Mouse (Mus musculus): ENCODE measurements at regions not wholly inside any gene's neighbourhood (a gene's known extent, or its start where the extent isn't known, plus 50 kb on each side); places are given as distances from the start of the nearest gene placed in this dataset.
"Not testable (repeated sequence)": the region's sequence is repeated elsewhere in the genome, so short reads cannot be mapped to it uniquely, and the experiment has no call there.

DNA sequence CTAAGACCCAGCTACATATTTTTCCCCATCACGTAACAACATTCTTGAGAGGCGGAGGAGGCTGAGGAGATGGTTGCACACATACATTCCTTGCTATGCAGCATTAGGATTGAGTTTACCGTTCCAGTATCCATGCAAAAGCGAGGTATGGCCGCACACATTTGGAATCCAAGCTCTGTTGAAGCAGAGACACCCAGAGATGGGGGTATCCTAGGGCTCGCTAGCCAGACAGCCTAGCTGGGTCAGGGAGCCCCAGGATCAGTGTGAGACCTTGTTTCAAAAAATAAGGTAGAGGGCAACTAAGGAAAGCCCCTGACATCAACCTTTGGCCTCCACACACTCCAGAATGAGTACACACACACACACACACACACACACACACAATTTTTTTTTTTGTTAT is 224.7 kb upstream of the Klf3 start:
- DNase-seq (ENCODE audit: low spot score in 2 of 2) = no peak
- intact Hi-C loops (cut with DNase I) = no loop called here

DNA sequence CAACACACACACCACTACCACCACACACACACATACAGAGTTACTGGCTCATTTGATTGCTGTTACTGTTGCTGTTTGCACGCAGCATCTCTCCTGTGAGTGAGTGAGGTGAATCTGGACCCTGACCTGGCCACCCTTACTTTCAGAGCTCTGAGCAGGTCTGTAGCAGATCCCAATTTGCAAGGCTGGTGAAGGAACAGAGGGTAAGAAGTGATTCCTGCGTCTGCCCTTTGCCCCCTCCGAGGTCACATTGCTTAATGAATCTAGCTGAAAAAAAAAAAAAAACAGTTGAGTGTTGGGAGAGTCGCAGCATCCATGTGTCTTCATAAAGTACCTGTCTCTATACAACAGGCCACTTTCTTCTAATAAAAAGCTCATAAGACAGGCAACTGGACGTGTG is 224.1 kb upstream of the Klf3 start:
- intact Hi-C loops (cut with DNase I) = no loop called here
- DNase-seq (ENCODE audit: low spot score in 2 of 2) = no peak

DNA sequence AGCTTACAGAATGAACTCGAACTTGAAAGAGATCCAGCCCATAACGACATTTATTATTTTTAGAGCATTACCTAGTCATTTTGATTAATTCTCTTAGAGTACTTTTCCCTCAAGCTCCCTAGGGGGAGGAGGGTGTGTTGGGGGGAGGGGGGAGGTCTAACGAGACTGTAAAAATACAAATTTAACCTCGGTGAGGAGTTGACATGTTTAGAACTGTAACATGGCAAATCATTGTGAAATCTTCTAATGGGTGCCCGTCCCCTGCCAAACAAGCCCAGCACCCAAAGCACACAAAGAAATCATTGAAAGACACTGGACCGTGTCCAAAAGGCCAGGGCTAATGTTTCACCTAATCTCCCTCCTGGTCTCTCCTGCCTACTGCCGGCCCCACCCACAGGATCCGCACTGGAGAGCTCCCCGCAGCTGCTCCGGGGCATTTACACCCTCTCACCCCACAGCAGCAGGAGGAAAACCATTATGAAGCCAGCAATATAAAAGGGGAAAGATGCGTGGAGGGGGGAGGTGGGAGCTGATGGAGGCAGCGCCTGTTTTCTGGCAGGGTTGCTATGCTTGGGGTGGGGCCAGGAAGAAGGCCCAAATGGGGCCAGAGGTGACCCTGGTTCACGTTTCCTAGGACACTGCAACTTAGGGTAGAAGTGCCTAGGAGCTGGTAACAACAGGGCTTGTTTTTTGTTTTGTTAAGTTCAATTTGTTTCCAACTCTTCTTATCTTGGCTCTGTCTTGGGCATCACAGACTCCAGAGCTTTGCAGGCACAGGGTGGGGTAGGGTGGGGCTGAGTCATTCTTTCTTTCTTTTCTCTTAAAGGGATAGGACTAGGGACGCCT is 223.5 kb upstream of the Klf3 start:
- DNase-seq (ENCODE audit: low spot score in 2 of 2) = no peak
- intact Hi-C loops (cut with DNase I) = no loop called here

DNA sequence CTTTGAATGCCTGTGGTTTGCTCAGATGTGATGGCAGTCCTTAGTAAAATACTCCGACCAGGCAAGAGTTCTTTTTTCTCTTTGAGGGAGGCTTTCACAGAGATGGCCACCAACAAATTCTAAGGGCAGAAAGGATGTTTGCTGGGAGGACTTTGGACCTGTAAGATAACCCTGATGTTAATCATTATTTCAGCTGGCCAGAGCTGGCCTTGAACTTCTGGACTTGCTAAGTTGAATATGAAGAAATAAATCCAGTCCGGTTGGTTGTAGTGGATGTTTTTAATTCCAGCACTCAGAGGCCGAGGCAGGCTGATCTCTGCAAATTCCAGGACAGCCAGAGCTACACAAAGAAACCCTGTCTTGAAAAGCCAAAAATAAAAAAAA is 222.9 kb upstream of the Klf3 start:
- no peak for DNase-seq (ENCODE audit: low spot score in 2 of 2)
- intact Hi-C loops (cut with DNase I) = no loop called here

DNA sequence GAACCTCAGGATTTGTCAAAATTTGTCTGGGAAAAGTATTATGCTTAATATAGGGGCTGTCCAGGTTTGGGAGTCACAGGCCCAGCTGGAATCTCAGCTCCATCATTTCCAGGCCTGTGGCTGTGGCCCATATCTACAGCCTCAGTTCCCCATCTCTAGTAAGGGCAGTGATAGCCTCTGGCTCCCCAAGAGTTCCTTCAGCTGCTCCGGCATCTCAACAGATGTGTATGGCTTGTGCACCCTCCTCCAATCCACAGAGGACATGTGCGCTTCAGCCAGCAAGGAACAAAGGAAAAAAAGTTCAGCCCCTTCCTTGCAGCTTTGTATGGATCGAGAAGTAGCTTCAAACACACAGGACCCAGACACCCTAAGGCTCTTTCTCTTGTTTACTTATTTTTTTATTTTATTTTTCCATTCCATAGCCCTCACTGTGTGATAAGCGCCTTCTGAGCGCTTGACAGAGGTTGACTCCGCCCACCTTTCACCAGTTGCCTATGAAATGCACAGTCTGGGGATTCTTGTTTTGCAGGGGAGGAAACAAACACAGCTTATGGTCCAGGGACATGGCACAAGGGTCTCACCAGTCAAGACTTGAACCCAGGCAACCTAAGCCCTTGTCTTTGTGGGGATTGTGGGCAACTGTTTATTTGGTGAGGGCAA is 222.3 kb upstream of the Klf3 start:
- no peak for DNase-seq (ENCODE audit: low spot score in 2 of 2)
- intact Hi-C loops (cut with DNase I) = no loop called here

DNA sequence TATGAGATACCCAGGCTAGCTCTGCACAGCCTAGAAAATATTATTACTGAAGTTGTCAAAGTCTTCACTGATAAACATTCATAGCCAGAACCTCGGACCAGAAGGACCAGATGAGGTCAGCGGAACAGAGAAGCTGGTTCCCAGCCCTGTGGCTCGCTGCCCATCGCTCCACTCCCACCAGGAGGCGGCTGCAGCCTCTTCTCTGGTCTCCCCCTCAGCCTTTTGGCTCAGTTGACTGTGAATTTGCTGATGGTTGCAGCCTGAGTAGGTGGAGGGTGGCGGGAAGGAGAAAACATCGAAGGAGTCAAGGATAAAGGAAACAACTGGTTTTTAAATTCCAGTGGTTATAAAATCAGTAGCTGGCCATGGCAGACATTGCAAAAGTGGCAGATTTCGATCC is 221.7 kb upstream of the Klf3 start:
- intact Hi-C loops (cut with DNase I) = no loop called here
- no peak for DNase-seq (ENCODE audit: low spot score in 2 of 2)

DNA sequence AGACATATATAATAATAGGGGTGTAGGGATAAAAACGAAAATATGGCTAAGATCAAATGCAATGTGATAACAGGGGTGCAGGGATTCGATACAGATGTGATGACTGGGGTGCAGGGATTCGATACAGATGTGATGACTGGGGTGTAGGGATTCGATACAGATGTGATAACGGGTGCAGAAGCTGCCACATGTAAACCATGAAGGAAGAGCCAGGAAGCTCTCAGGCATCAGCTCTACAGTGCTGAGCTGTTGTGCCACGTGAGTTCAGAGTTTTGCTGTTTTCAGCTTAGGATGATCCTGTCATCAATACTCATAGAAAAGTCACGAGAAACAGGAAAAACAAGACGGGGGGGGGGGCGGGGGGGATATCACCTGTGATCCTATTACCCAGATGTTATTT is 221.2 kb upstream of the Klf3 start:
- no peak for DNase-seq (ENCODE audit: low spot score in 2 of 2)
- intact Hi-C loops (cut with DNase I) = no loop called here

DNA sequence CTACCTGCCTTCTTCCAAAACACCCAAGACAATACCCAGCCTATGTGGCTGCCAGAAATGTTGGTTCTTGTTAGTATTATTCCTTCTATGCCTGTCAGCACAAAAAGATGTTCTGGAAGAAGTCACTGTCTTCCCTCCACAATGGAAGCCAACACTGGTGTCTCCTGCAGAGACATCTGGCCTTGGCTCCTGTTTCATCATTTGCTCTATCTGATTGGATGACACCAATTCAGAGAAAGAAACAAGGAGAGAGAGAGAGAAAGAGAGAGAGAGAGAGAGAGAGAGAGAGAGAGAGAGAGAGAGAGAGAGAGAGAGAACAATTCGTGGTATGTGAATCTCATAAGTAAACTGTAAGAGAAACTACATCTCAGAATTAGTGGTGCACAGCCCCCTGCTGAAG is 218.9 kb upstream of the Klf3 start:
- intact Hi-C loops (cut with DNase I) = no loop called here
- no peak for DNase-seq (ENCODE audit: low spot score in 2 of 2)

DNA sequence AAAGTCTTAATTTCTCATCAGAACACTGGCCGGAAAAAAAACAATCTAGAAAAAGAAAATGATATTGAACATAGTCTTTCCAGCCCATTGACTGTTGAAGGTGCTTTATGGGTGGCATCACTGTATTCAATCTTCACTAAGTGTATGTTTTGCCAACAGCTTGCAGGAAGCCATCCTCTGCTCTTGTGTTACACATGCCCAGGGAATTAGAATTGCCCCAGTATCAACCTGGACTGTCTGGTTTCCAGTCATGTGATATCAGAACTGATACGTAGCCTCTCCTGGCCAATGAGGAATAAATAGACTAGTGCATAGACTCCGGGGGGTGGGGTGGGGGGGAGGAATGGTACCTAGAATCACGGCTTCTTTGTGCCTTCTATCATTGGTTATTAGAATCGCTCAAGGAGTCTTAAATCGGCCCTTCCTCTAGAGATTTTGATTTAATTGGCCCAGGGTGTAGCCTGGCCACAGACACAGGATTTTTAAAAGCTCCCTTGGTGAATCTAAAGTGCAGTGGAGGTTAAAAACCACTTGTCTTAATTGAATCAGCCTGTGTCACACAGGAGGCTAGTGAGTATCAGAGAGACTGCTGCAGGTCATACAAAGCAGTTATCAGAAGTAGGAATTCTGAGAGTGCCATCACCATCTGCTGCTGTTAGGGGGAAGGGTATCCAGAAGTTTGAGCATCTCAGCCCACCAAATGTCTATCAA is 218.0 kb upstream of the Klf3 start:
- intact Hi-C loops (cut with DNase I) = no loop called here

DNA sequence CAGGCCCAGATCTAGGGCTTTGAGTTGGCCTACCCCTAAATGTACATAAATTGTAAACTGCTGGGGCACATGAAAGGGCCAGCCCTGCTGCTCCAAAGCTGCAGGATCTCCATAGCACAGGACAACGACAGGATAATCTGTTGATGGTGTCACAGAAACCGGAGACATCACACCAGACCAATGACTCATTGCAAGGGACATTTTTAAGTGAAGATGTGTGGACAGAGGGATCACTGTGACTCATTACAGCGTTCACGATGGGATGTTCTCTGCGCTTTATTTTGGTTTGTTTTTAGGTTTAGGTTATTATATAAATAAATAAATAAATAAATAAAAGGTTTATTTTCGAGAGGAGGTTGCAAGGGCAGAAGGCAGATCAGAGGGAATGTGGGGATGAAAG is 216.9 kb upstream of the Klf3 start:
- no peak for DNase-seq (ENCODE audit: low spot score in 2 of 2)
- intact Hi-C loops (cut with DNase I) = no loop called here

More for the DNA sequence above, 218.0 kb upstream of the Klf3 start:
- DNase-seq (ENCODE audit: low spot score in 2 of 2) = no peak

DNA sequence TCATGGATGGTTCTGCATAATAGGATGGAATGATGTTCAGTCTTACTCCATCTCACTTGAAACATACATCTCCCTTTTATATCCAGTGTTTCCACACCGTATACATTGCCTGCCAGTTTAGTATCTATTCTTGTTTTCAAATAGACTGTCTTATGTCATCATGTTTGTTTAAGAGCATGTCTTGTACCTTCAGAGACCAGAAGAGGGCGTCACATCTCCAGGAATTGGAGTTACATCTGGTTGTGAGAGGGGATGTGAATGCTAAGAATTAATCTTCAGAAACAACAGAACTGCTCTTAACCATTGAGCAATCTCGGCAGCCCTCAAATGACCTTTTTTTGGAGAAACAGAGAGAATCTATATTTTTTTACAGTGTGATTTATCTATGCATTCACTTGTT is 216.3 kb upstream of the Klf3 start:
- DNase-seq (ENCODE audit: low spot score in 2 of 2) = no peak
- intact Hi-C loops (cut with DNase I) = no loop called here

DNA sequence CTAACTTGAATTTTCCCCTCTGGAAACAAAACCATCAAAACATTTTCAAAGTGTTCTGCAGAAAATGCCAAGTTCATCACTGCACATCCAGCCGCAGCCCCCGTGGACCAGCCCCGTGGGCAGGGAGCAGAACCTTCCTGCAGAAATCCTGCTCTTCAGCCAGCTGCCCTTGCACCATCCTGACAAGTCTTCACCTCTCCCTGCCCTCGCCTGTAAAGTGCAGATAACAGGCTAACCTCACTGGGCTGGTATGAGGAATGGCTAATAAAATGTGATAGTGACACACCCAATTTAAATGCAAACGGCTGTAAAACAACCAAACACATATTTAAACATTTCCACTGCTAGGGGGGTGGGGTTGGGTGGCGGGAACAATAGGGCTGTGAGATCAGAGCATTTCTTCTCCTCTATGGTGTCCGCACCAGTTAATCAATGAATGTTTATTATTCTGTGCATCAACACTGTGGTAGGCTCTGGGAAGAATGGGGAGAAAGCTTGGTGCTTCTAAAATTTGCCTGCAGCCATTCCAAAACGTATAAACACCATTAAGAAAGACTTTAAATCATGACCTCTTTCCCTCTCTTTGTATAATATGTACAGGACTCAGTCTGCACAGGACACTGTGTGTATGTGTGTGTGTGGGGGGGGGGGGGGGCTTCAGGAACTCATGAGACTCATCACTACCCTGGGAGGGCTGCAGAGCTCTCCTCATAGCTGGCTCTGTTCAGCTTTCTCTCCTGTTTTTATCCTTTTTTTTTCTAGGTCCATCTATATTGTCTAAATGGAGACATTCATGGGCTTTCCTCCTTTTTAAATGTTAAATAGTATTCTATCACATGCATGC is 215.1 kb upstream of the Klf3 start:
- intact Hi-C loops (cut with DNase I) = no loop called here
- no peak for DNase-seq (ENCODE audit: low spot score in 2 of 2)

DNA sequence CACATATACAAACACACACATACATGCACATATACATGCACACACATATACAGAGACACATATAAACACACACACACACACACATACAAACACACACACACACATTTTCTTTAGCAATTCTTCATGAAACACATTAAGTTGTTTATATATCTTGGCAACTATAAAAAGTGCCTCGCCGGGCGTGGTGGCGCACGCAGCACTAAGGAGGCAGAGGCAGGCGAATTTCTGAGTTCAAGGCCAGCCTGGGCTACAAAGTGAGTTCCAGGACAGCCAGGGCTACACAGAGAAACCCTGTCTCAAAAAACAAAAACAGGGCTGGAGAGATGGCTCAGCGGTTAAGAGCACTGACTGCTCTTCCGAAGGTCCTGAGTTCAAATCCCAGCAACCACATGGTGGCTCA is 214.4 kb upstream of the Klf3 start:
- intact Hi-C loops (cut with DNase I); DNase-seq (ENCODE audit: low spot score in 2 of 2): not testable (repeated sequence)

DNA sequence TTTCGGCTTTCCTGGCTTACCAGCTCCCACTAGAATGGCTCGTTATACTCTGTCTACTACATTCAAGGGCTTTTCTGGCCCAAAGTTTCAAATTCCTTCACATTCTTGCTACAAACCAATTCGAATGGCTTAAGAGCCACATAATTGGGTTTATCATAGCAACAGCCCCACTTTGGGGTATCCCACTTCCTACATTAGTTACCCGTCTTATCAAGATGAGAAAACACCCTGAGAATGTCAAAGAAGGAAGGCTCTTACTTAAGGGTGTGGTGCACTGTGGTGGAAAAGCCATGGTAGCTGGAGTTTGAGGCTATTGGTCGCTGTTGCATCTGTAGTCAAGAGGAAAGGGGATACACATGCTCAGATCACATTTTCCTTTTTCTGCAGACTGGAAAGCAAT is 213.2 kb upstream of the Klf3 start:
- intact Hi-C loops (cut with DNase I) = no loop called here
- DNase-seq (ENCODE audit: low spot score in 2 of 2) = no peak

DNA sequence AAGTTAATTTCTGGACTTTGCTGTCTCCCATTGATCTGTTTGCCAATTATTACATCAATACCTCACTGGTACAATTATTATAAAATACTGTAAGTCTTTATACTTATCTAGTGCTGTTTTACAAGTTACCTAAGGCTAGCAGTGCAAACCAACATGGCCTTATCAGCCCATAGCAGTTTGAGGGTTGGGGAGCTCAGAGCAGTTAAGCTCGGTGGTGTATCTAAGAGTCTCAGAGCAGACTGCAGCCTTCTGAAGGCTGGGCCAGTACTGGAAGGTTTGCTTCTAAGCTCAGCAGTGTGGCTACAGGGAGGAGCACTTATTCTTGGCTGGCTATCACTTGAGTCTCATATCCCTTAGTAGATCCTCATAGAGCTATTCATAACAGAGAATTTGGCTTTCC is 212.4 kb upstream of the Klf3 start:
- no peak for DNase-seq (ENCODE audit: low spot score in 2 of 2)
- intact Hi-C loops (cut with DNase I) = no loop called here

DNA sequence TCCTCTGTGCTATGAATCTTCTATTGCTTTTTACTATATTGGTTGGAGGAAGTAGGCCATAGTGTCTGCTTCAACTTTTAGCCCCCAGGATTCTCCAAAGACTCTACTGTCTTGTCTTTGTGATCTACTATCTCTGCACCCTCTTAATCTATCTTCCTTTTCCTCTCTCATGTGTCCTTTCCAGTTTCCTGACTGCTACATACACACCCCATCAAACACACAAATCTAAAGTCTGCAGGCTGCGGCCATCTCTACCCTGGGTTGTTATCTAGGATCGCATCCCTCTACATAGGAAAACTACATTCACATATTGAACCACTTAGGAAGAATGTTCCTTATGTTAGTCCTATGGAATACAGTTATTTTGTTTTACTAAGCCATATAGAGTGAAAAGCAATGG is 211.4 kb upstream of the Klf3 start:
- no peak for DNase-seq (ENCODE audit: low spot score in 2 of 2)

DNA sequence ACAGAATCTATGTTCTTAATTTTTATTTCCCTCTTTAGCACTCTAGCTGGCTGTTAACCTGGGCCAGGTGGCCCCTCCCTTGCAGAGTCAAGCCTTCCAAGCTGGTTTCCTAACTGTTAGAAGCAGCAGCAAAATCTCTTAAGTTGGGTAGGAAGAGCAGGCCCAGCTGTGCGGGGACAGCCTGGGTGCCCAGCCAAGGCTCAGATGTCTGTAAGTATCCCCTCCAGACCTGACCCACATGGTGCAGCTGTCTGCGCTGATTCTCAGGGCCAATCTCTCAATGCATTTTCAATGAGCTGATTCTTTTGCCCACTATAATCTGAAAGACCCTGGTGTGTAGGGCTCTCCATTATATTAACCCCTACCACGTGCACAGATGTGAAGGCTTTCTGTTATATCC is 208.0 kb upstream of the Klf3 start:
- intact Hi-C loops (cut with DNase I) = no loop called here
- no peak for DNase-seq (ENCODE audit: low spot score in 2 of 2)

More for the DNA sequence above, 211.4 kb upstream of the Klf3 start:
- intact Hi-C loops (cut with DNase I) = no loop called here

DNA sequence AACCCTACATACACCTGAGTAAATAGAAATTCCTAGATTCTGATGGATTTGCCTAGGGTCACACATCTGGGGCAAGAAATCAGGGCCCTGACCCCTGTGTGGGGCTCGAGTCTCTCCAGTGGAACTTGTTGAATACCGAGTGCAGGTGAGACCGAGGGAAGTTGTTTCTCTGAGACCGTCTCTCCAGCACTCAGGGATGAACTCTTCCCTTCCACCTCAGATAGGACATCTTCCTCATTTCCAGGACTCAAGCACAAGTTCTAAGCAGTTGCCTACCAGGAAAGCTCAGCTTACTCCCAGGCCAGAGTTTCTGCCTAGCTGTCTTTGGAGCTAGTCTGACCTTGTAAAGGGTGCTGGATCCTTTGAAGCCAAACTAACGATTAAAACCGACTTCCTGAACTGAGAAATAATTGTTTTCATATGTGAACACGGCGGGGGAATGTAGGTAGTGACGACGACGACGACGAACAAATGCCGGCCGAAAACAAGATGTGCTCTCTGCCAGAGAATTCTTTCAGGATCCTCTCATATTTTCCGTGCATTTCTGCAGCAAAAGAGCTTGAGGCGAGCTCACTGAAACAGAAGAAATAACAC is 207.3 kb upstream of the Klf3 start:
- DNase-seq (ENCODE audit: low spot score in 2 of 2) = no peak
- intact Hi-C loops (cut with DNase I) = no loop called here

DNA sequence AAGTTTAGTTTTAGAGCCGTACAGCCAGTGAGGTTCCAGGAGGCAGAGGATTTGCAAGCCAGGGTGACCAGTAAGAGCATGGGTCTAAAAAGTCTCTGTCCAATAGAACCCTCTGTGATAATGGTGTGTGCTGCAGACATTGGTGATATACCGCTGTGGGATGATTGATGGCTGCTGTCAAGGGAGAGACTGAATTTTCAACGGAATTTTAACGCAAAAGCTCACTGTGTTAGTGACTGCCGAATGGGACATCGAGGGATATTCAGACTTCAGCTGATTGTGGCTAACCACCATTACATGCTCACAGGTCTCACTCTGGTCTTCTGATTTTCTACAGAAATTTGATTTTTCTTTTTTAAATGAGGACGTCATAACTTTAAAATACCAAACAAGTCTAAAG is 206.2 kb upstream of the Klf3 start:
- intact Hi-C loops (cut with DNase I) = no loop called here
- DNase-seq (ENCODE audit: low spot score in 2 of 2) = no peak

DNA sequence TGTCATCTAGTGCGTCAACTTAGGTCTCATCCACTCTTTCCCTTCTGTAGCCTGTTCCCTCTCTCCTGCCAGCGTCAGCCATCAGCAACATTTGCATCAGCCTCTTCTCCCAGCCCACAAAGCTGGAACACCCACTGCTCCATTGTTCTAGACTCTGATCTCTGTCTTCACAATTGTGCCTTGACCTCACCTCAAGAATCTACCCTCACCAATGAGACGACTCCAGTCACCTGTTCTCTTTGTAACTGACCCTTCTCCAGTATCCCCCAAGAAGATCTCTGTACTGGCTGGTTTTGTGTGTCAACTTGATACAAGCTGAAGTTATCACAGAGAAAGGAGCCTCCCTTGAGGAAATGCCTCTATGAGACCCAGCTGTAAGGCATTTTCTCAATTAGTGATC is 205.7 kb upstream of the Klf3 start:
- intact Hi-C loops (cut with DNase I) = no loop called here
- no peak for DNase-seq (ENCODE audit: low spot score in 2 of 2)

Data from left cerebral cortex, postnatal 36 days (tissue).